In the genomic region with DNA sequence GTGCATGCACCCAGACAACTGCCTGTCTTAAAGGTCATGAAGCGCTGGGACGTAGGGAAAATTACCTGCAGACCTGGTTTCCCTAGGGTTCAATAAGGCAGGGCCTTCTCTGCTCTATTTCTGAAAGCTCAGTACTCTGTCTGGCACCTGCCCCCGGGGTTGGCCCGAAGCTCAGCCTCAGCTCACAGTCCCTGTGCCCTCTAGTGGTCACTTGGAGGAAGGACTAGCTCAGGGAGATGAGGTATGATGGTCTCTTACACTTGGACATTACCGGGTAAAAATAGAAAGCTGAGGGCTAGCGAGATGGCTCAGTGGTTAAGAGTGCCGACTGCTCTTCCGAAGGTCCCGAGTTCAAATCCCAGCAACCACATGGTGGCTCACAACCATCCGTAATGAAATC, we compare ENCODE assay signal across 8 mouse cellular contexts. TPM values are rescaled to one million over a fixed set of nuclear protein-coding genes. Genes with fewer than 3 reads are reported as not detected.
DNase-seq lines count a peak whose midpoint lies in the region; ATAC-seq and TF ChIP-seq lines count a peak whose summit lies in the region.

No protein-coding gene starts in this region.

- ATAC-seq in embryonic facial prominence, embryonic 14.5 days (ENCODE audit: low read depth): peak; percentile 80

- H3K4me1 ChIP-seq in embryonic facial prominence, embryonic 14.5 days (ENCODE audit: control insufficient read depth, insufficient read depth, low read length): no peaks in the 10 kb centered on the region
- H3K4me1 ChIP-seq in kidney, adult 2 months (ENCODE audit: control insufficient read depth, insufficient read depth, low read length): no peaks in the 10 kb centered on the region
- H3K4me1 ChIP-seq in liver, adult 2 months (ENCODE audit: control insufficient read depth, insufficient read depth, low read length): no peaks in the 10 kb centered on the region

- no peak overlapping the region for H3K27ac ChIP-seq in embryonic facial prominence, embryonic 14.5 days (replicated peaks; ENCODE audit: low read depth, low read length)
- no peak overlapping the region for H3K27ac ChIP-seq in kidney, adult 2 months (ENCODE audit: insufficient read depth, low read depth, low read length)
- H3K27ac ChIP-seq in liver, adult 2 months (replicated peaks; ENCODE audit: insufficient read depth, low read depth, low read length): no peak overlapping the region

- DNase-seq in 3T3-L1 (ENCODE audit: low read depth, low spot score): peak; percentile 74
- DNase-seq in adrenal gland, postnatal 10 days: peak; percentile 81
- DNase-seq in embryonic facial prominence, embryonic 14.5 days (ENCODE audit: low spot score): peak; percentile 64
- DNase-seq in heart, adult 8-10 months (ENCODE audit: low spot score): peak; percentile 76
- peak; percentile 78 for DNase-seq in kidney, adult 2 months
- peak; percentile 68 for DNase-seq in liver, adult 2 months (ENCODE audit: extremely low read depth, low read depth, low spot score)
- DNase-seq in monocyte, adult 2 months (ENCODE audit: low read depth in 1 of 2, low spot score in 2 of 2): peak; percentile 12 to 21
- peak; percentile 65 to 77 for DNase-seq in spleen, postnatal 36 days (ENCODE audit: low spot score in 2 of 2)

- H3K36me3 ChIP-seq in embryonic facial prominence, embryonic 14.5 days (ENCODE audit: control insufficient read depth, insufficient read depth, low read length): no peaks in the 10 kb centered on the region
- H3K36me3 ChIP-seq in kidney, adult 2 months (ENCODE audit: control insufficient read depth, insufficient read depth, low read length): no peaks in the 10 kb centered on the region
- no peaks in the 10 kb centered on the region for H3K36me3 ChIP-seq in liver, adult 2 months (ENCODE audit: control insufficient read depth, insufficient read depth, low read length)

- H3K4me3 ChIP-seq in embryonic facial prominence, embryonic 14.5 days (ENCODE audit: low read depth, low read length): no peak overlapping the region
- H3K4me3 ChIP-seq in kidney, adult 2 months (ENCODE audit: insufficient read depth, low read depth, low read length): no peak overlapping the region
- no peak overlapping the region for H3K4me3 ChIP-seq in liver, adult 2 months (ENCODE audit: insufficient read depth, low read depth, low read length)

- no peaks in the 10 kb centered on the region for H3K9me3 ChIP-seq in embryonic facial prominence, embryonic 14.5 days (ENCODE audit: control insufficient read depth, low read length)

- WGBS in embryonic facial prominence, embryonic 14.5 days: 19% methylated on average over 9 of the region's 10 CpGs
- 12% methylated on average over 10 of the region's 10 CpGs for WGBS in kidney, adult 2 months
- 10% methylated on average over 10 of the region's 10 CpGs for WGBS in liver, adult 2 months

- H3K4me2 ChIP-seq in embryonic facial prominence, embryonic 14.5 days (ENCODE audit: low read depth, low read length): no peak overlapping the region

- no peak overlapping the region for H3K9ac ChIP-seq in embryonic facial prominence, embryonic 14.5 days (ENCODE audit: low read depth, low read length)
- no peak overlapping the region for H3K9ac ChIP-seq in liver, adult 2 months (ENCODE audit: low read depth, low read length)

- TF ChIP-seq CTCF in kidney, adult 2 months (conservative IDR thresholded peaks at IDR 0.05; ENCODE audit: insufficient read depth, insufficient read length, low read depth, low read length): peak; percentile 75
- peak; percentile 88 for TF ChIP-seq CTCF in liver, adult 2 months (IDR thresholded peaks at IDR 0.05; ENCODE audit: low read depth, low read length)

- no peaks in the 10 kb centered on the region for H3K27me3 ChIP-seq in embryonic facial prominence, embryonic 14.5 days (replicated peaks; ENCODE audit: control insufficient read depth, insufficient read depth, low read length)
- H3K27me3 ChIP-seq in kidney, adult 2 months (replicated peaks; ENCODE audit: control insufficient read depth, insufficient read depth, low read length): no peaks in the 10 kb centered on the region
- no peaks in the 10 kb centered on the region for H3K27me3 ChIP-seq in liver, adult 2 months (ENCODE audit: control insufficient read depth, insufficient read depth, low read length)

- H3K79me2 ChIP-seq in liver, adult 2 months (ENCODE audit: control insufficient read depth, insufficient read depth, low read length): no peaks in the 10 kb centered on the region

- no peak for TF ChIP-seq POLR2A in kidney, adult 2 months (IDR thresholded peaks at IDR 0.05; ENCODE audit: low read depth, low read length)
- no peak for TF ChIP-seq POLR2A in liver, adult 2 months (IDR thresholded peaks at IDR 0.05; ENCODE audit: extremely low read depth, insufficient read depth, low read length)

RNA-seq across cellular contexts. Expression of a gene that starts 23.0 kb away (rescaled TPM):
- 100 to 1,000 TPM in 1 of 2 experiments, 10 to 100 TPM in 1; 88.5 to 109 TPM for total RNA-seq in adrenal gland, postnatal 10 days (2021)
- 35.7 and 39.2 TPM in 2 replicates for polyA plus RNA-seq in embryonic facial prominence, embryonic 14.5 days (2014; fragmentation: Nextera tagmentation; extraction: Ambion mirVana)
- total RNA-seq in heart, adult 8-10 months (2022): 10 to 100 TPM; 42.9 to 59.2 (median 48.1) TPM
- polyA plus RNA-seq in kidney, adult 2 months (2012; rRNA removed): 20.6 and 26.2 TPM in 2 replicates
- total RNA-seq in liver, adult 2 months (2014; rRNA removed): 41.5 and 50.0 TPM in 2 replicates
- polyA plus RNA-seq in liver, adult 2 months (2012; rRNA removed): 10.6 and 12.5 TPM in 2 replicates

Comparison
In these comparisons a context has a peak if more than half of its experiments do, and no peak if none do; other contexts are left out.
1. DNase-seq: peak in every context shown above with its lines; median percentile 81 in adrenal gland, postnatal 10 days; 78 in kidney, adult 2 months; 76 in heart, adult 8-10 months; 74 in 3T3-L1; 71 in spleen, postnatal 36 days; 68 in liver, adult 2 months; 64 in embryonic facial prominence, embryonic 14.5 days; 16 in monocyte, adult 2 months.